Mouse (Mus musculus): ENCODE measurements around the gene Ylpm1.

Gene Ylpm1

GRCm38 (mm10) chr12:85010541-85010940 is 14.4 kb downstream of the Ylpm1 start:
- no peak for DNase-seq

GRCm38 (mm10) chr12:85012185-85012584 is 16.1 kb downstream of the Ylpm1 start:
- DNase-seq: no peak

GRCm38 (mm10) chr12:85022071-85022470 is 25.9 kb downstream of the Ylpm1 start:
- no peak for DNase-seq

- DNase-seq: no peak
Observed at GRCm38 (mm10) chr12:85032710-85033109, 36.6 kb downstream of the Ylpm1 start.

GRCm38 (mm10) chr12:85051218-85051617 is 55.1 kb downstream of the Ylpm1 start:
- DNase-seq: no peak

GRCm38 (mm10) chr12:85071043-85071442 is 74.9 kb downstream of the Ylpm1 start:
- DNase-seq: no peak

GRCm38 (mm10) chr12:85077100-85077499 is 81.0 kb downstream of the Ylpm1 start:
- no peak for DNase-seq

- no peak for DNase-seq
Observed at GRCm38 (mm10) chr12:85084257-85084656, 88.1 kb downstream of the Ylpm1 start.

- DNase-seq: no peak
Observed at GRCm38 (mm10) chr12:85084941-85085340, 88.8 kb downstream of the Ylpm1 start.

GRCm38 (mm10) chr12:85087845-85088244 is 91.7 kb downstream of the Ylpm1 start:
- DNase-seq: no peak

GRCm38 (mm10) chr12:85091190-85091589 is 95.1 kb downstream of the Ylpm1 start:
- no peak for DNase-seq

- peak; percentile 65 for DNase-seq
Observed at GRCm38 (mm10) chr12:85092214-85092613, 96.1 kb downstream of the Ylpm1 start.

- DNase-seq: no peak
Observed at GRCm38 (mm10) chr12:85094010-85094409, 97.9 kb downstream of the Ylpm1 start.

- DNase-seq: no peak
Observed at GRCm38 (mm10) chr12:85094706-85095105, 98.6 kb downstream of the Ylpm1 start.

- no peak for DNase-seq
Observed at GRCm38 (mm10) chr12:85095146-85095545, 99.0 kb downstream of the Ylpm1 start.

- no peak for DNase-seq
Observed at GRCm38 (mm10) chr12:85095859-85096258, 99.7 kb downstream of the Ylpm1 start.

GRCm38 (mm10) chr12:85101001-85101400 is 104.9 kb downstream of the Ylpm1 start:
- DNase-seq: no peak

GRCm38 (mm10) chr12:85101521-85102106 is 105.5 kb downstream of the Ylpm1 start:
- no peak for DNase-seq

GRCm38 (mm10) chr12:85103096-85103495 is 107.0 kb downstream of the Ylpm1 start:
- DNase-seq: no peak

GRCm38 (mm10) chr12:85104789-85105188 is 108.7 kb downstream of the Ylpm1 start:
- no peak for DNase-seq

GRCm38 (mm10) chr12:85106292-85106691 is 110.2 kb downstream of the Ylpm1 start:
- no peak for DNase-seq

- DNase-seq: no peak
Observed at GRCm38 (mm10) chr12:85108643-85109042, 112.5 kb downstream of the Ylpm1 start.

GRCm38 (mm10) chr12:85109426-85109825 is 113.3 kb downstream of the Ylpm1 start:
- no peak for DNase-seq

GRCm38 (mm10) chr12:85110011-85110697 is 114.0 kb downstream of the Ylpm1 start:
- no peak for DNase-seq
